Mouse (Mus musculus): ENCODE results near the gene Calb2.

DNA sequence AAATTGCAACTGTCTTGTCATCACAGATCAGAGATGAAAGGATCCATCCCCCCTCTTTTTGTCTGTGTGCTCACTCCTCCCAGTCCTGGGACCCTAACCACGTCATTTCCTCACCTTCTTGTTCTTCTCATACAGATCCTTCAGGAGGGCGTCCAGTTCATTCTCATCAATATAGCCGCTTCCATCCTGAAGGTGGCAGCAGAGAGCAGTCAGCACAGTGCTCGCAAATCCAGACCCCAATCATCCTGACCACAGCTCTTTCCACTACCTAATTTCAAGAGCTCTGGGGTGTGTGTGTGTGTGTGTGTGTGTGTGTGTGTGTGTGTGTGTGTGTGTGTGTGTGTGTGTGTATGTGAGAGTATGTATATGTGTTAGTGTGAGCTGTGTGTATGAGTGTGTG lies 22.5 kb downstream of the Calb2 start:
- no peak for TF ChIP-seq POLR2A (IDR thresholded peaks at IDR 0.05; ENCODE audit: borderline replicate concordance, extremely low read depth, insufficient read depth, insufficient read length, poor library complexity, severe bottlenecking)
- peak; percentile 89 for TF ChIP-seq CTCF (IDR thresholded peaks at IDR 0.05; ENCODE audit: borderline replicate concordance, extremely low read depth, insufficient read depth, insufficient read length)

Data from brain, embryonic 14.5 days (tissue).